ENCODE assay signal across 32 mouse cellular contexts in the genomic region with DNA sequence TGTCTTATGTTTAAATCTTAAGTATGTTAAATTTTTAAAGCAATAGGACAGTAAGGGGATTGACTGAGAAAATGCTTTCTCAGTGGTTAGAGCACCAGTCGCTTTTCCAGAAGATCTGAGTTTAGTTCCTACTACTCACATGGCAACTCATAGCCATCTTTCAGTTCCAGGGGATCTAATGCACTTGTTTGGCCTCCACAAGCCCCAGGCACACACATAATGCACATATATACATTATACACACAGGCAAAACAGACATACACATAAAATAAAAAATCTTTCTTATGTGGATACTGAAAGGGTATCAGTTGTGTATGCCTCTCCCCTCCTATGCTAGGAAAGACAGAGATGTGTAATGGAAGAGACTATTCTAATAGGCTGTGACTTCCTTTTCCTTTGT.
"Had no signal": no experiment of that assay in that cellular context is flagged by ENCODE, and none has a peak within 500 bp of the region (broad histone marks: within the 10 kb centered on the region; RNA-seq: fewer than 3 reads in every experiment).

No protein-coding gene starts in this region.

- H3K27ac ChIP-seq: left cerebral cortex, adult 2 months; limb, embryonic 10.5 days; limb, embryonic 12.5 days; limb, embryonic 13.5 days; limb, embryonic 15.5 days; liver, embryonic 12.5 days; liver, embryonic 13.5 days; liver, embryonic 14.5 days; liver, embryonic 15.5 days; lung, embryonic 15.5 days; macrophage; midbrain, embryonic 10.5 days; midbrain, embryonic 12.5 days; midbrain, embryonic 13.5 days; midbrain, embryonic 15.5 days; neural tube, embryonic 12.5 days had no signal

- H3K9me3 ChIP-seq: limb, embryonic 10.5 days; limb, embryonic 13.5 days; limb, embryonic 15.5 days; liver, embryonic 12.5 days; liver, embryonic 13.5 days; liver, embryonic 15.5 days; lung, embryonic 15.5 days; midbrain, embryonic 12.5 days; midbrain, embryonic 13.5 days; midbrain, embryonic 15.5 days; neural tube, embryonic 12.5 days had no signal

- ATAC-seq: liver, embryonic 12.5 days; liver, postnatal 0 days; lung, postnatal 0 days; midbrain, embryonic 13.5 days; midbrain, embryonic 15.5 days; midbrain, embryonic 16.5 days had no signal

- H3K4me3 ChIP-seq: left cerebral cortex, adult 2 months; limb, embryonic 10.5 days; limb, embryonic 12.5 days; limb, embryonic 13.5 days; limb, embryonic 15.5 days; liver, embryonic 12.5 days; liver, embryonic 13.5 days; liver, embryonic 15.5 days; lung, embryonic 15.5 days; megakaryocyte, embryonic 14.5 days; midbrain, embryonic 10.5 days; midbrain, embryonic 12.5 days; midbrain, embryonic 13.5 days; midbrain, embryonic 15.5 days; myocyte; neural tube, embryonic 12.5 days had no signal

- H3K4me2 ChIP-seq: limb, embryonic 12.5 days; limb, embryonic 13.5 days; limb, embryonic 15.5 days; liver, embryonic 11.5 days; liver, embryonic 12.5 days; liver, embryonic 13.5 days; liver, embryonic 15.5 days; lung, embryonic 14.5 days; lung, embryonic 15.5 days; midbrain, embryonic 12.5 days; midbrain, embryonic 13.5 days; midbrain, embryonic 15.5 days; neural tube, embryonic 12.5 days had no signal

- DNase-seq: left cerebral cortex, postnatal 4 days; liver; liver, embryonic 13.5 days; liver, postnatal 0 days; lung, adult 18-20 months; lung, adult 2 months; lung, embryonic 14.5 days; lung, postnatal 10 days; lung, postnatal 14 days; lung, postnatal 36 days; lung, postnatal 4 days; midbrain, embryonic 14.5 days had no signal

- H3K27me3 ChIP-seq: limb, embryonic 12.5 days; limb, embryonic 13.5 days; limb, embryonic 15.5 days; liver, embryonic 12.5 days; liver, embryonic 13.5 days; liver, embryonic 15.5 days; lung, embryonic 15.5 days; megakaryocyte, embryonic 14.5 days; midbrain, embryonic 12.5 days; midbrain, embryonic 13.5 days; midbrain, embryonic 15.5 days; neural tube, embryonic 12.5 days had no signal

- H3K36me3 ChIP-seq: limb, embryonic 10.5 days; limb, embryonic 12.5 days; limb, embryonic 13.5 days; limb, embryonic 15.5 days; liver, embryonic 12.5 days; liver, embryonic 13.5 days; liver, embryonic 15.5 days; lung, embryonic 15.5 days; midbrain, embryonic 10.5 days; neural tube, embryonic 12.5 days had no signal

- H3K9ac ChIP-seq: limb, embryonic 12.5 days; limb, embryonic 13.5 days; limb, embryonic 15.5 days; liver, embryonic 12.5 days; liver, embryonic 13.5 days; liver, embryonic 14.5 days; liver, embryonic 15.5 days; liver, postnatal 0 days; lung, embryonic 14.5 days; lung, embryonic 15.5 days; midbrain, embryonic 12.5 days; midbrain, embryonic 13.5 days; midbrain, embryonic 15.5 days; neural tube, embryonic 12.5 days had no signal

- H3K4me1 ChIP-seq: limb, embryonic 12.5 days; limb, embryonic 15.5 days; liver, embryonic 12.5 days; liver, embryonic 13.5 days; liver, embryonic 15.5 days; lung, embryonic 15.5 days; megakaryocyte, embryonic 14.5 days; midbrain, embryonic 12.5 days; midbrain, embryonic 13.5 days; midbrain, embryonic 15.5 days; neural tube, embryonic 12.5 days had no signal
